In genomic region chr19:55740753-55741438, GRCm38 (mm10) we compare ENCODE assay signal across 8 mouse cellular contexts. TPM values are rescaled to one million over a fixed set of nuclear protein-coding genes. Genes with fewer than 3 reads are reported as not detected.
DNase-seq lines count a peak whose midpoint lies in the region; ATAC-seq and TF ChIP-seq lines count a peak whose summit lies in the region.

No protein-coding gene starts in this region.

- no peak for DNase-seq in thymus, adult 2 months
- DNase-seq in thymus, postnatal 10 days (ENCODE audit: low spot score in 2 of 2) = no peak
- no peak for DNase-seq in layer of hippocampus, adult 9-10 months (ENCODE audit: low spot score)
- DNase-seq in kidney, postnatal 4 days = no peak
- no peak for DNase-seq in gastrocnemius, postnatal 14 days

- TF ChIP-seq CTCF in thymus, adult 2 months (IDR thresholded peaks at IDR 0.05; ENCODE audit: borderline replicate concordance, control insufficient read depth, extremely low read depth, insufficient read depth, low read length, poor library complexity) = no peak

- H3K4me3 ChIP-seq in thymus, adult 2 months (ENCODE audit: control insufficient read depth, insufficient read depth, low read length) = peak overlapping the region; percentile 71
- H3K4me3 ChIP-seq in heart, embryonic 13.5 days = peak overlapping the region; percentile 91
- peak overlapping the region; percentile 61 for H3K4me3 ChIP-seq in liver, embryonic 15.5 days (replicated peaks)
- H3K4me3 ChIP-seq in stomach, embryonic 14.5 days (ENCODE audit: low read depth, low read length) = peak overlapping the region; percentile 93

- peaks cover 15% of the 10 kb centered on the region for H3K4me1 ChIP-seq in thymus, adult 2 months (replicated peaks; ENCODE audit: control insufficient read depth, insufficient read depth, low read length)
- H3K4me1 ChIP-seq in heart, embryonic 13.5 days = peaks cover 16% of the 10 kb centered on the region
- H3K4me1 ChIP-seq in liver, embryonic 15.5 days (replicated peaks) = peaks cover 13% of the 10 kb centered on the region
- peaks cover 11% of the 10 kb centered on the region for H3K4me1 ChIP-seq in stomach, embryonic 14.5 days (ENCODE audit: control insufficient read depth, insufficient read depth, low read length)

- no peaks in the 10 kb centered on the region for H3K36me3 ChIP-seq in thymus, adult 2 months (ENCODE audit: control insufficient read depth, insufficient read depth, low read length)
- H3K36me3 ChIP-seq in heart, embryonic 13.5 days = no peaks in the 10 kb centered on the region
- H3K36me3 ChIP-seq in liver, embryonic 15.5 days (replicated peaks) = no peaks in the 10 kb centered on the region
- no peaks in the 10 kb centered on the region for H3K36me3 ChIP-seq in stomach, embryonic 14.5 days (ENCODE audit: control insufficient read depth, insufficient read depth, low read length)

- no peak for TF ChIP-seq POLR2A in thymus, adult 2 months (IDR thresholded peaks at IDR 0.05; ENCODE audit: control insufficient read depth, extremely low read depth, insufficient read depth, low read length, poor library complexity)

- intact Hi-C loops in gastrocnemius, postnatal 14 days (cut with DNase I; ENCODE audit: low total_unique reads) = loop anchor here (10.0 kb wide), 1 partner anchor 134 kb away; no protein-coding TSS in a partner anchor

- no peaks in the 10 kb centered on the region; the same call in 1 of the 2 replicates for H3K27me3 ChIP-seq in thymus, adult 2 months (ENCODE audit: control insufficient read depth, insufficient read depth, low read length)
- no peaks in the 10 kb centered on the region for H3K27me3 ChIP-seq in heart, embryonic 13.5 days (replicated peaks)
- peaks cover 73% of the 10 kb centered on the region for H3K27me3 ChIP-seq in liver, embryonic 15.5 days
- no peaks in the 10 kb centered on the region for H3K27me3 ChIP-seq in stomach, embryonic 14.5 days (ENCODE audit: control insufficient read depth, insufficient read depth, low read length)

- no peak overlapping the region for H3K27ac ChIP-seq in thymus, adult 2 months (ENCODE audit: control insufficient read depth, insufficient read depth, low read length)
- H3K27ac ChIP-seq in heart, embryonic 13.5 days (replicated peaks) = peak overlapping the region; percentile 97
- H3K27ac ChIP-seq in liver, embryonic 15.5 days (replicated peaks) = peak overlapping the region; percentile 64
- H3K27ac ChIP-seq in stomach, embryonic 14.5 days (ENCODE audit: low read length) = peak overlapping the region; percentile 99

- peak overlapping the region; percentile 94 for H3K4me2 ChIP-seq in heart, embryonic 13.5 days
- peak overlapping the region; percentile 68 for H3K4me2 ChIP-seq in liver, embryonic 15.5 days
- H3K4me2 ChIP-seq in stomach, embryonic 14.5 days (replicated peaks; ENCODE audit: low read depth, low read length) = peak overlapping the region; percentile 44

- peak overlapping the region; percentile 97 for H3K9ac ChIP-seq in heart, embryonic 13.5 days
- H3K9ac ChIP-seq in liver, embryonic 15.5 days = peak overlapping the region; percentile 21; the same call in 1 of the 2 replicates
- H3K9ac ChIP-seq in stomach, embryonic 14.5 days (replicated peaks; ENCODE audit: low read depth, low read length) = peak overlapping the region; percentile 18; the same call in 1 of the 2 replicates

- H3K9me3 ChIP-seq in heart, embryonic 13.5 days = no peaks in the 10 kb centered on the region
- H3K9me3 ChIP-seq in liver, embryonic 15.5 days (replicated peaks) = no peaks in the 10 kb centered on the region
- H3K9me3 ChIP-seq in stomach, embryonic 14.5 days (ENCODE audit: control insufficient read depth, low read depth, low read length) = no peaks in the 10 kb centered on the region

- 14% methylated on average over 10 of the region's 10 CpGs for WGBS in thymus, adult 2 months
- 11% methylated on average over 10 of the region's 10 CpGs for WGBS in heart, embryonic 13.5 days
- WGBS in liver, embryonic 15.5 days (ENCODE audit: insufficient replicate concordance) = 14% methylated on average over 10 of the region's 10 CpGs
- 5% methylated on average over 10 of the region's 10 CpGs for WGBS in stomach, embryonic 14.5 days

- ATAC-seq in heart, embryonic 13.5 days (ENCODE audit: extremely low read depth, insufficient number of reproducible peaks, low FRiP score, low TSS enrichment) = no peak; the same call in 1 of the 2 replicates
- no peak; the same call in 1 of the 2 replicates for ATAC-seq in liver, embryonic 15.5 days (ENCODE audit: insufficient read depth)
- no peak; the same call in 1 of the 2 replicates for ATAC-seq in stomach, embryonic 14.5 days (ENCODE audit: insufficient number of reproducible peaks, insufficient read depth, low FRiP score, low read depth)

RNA-seq across cellular contexts. Expression of gene Tcf7l2, which starts 0.7 kb away (rescaled TPM):
- polyA plus RNA-seq in thymus, adult 2 months (2012; rRNA removed) = 7.6 and 10.2 TPM in 2 replicates
- 42.6 and 43.8 TPM in 2 replicates for polyA plus RNA-seq in heart, embryonic 13.5 days (2015; fragmentation: Nextera tagmentation; extraction: Ambion mirVana)
- polyA plus RNA-seq in liver, embryonic 15.5 days (2015; fragmentation: Nextera tagmentation; extraction: Ambion mirVana) = 18.1 and 19.3 TPM in 2 replicates
- 143 and 151 TPM in 2 replicates for polyA plus RNA-seq in stomach, embryonic 14.5 days (2014; fragmentation: Nextera tagmentation; extraction: Ambion mirVana)
- 10 to 100 TPM; 10.7 to 12.9 TPM for total RNA-seq in gastrocnemius, postnatal 14 days (2021)

Comparison
In these comparisons a context has a peak if more than half of its experiments do, and no peak if none do; other contexts are left out.
1. H3K4me2 ChIP-seq: peak in every context shown above with its lines; median percentile 94 in heart, embryonic 13.5 days; 68 in liver, embryonic 15.5 days; 44 in stomach, embryonic 14.5 days.
2. H3K9ac ChIP-seq: peak in every context shown above with its lines; median percentile 97 in heart, embryonic 13.5 days; 21 in liver, embryonic 15.5 days; 18 in stomach, embryonic 14.5 days.